Mouse (Mus musculus): Measurements from ENCODE around the gene Snrpa1. TPM values are rescaled to one million over a fixed set of nuclear protein-coding genes. Genes with fewer than 3 reads are reported as not detected.

The Snrpa1 gene
- polyA plus RNA-seq, 1 experiment, result 66.0 TPM

DNA sequence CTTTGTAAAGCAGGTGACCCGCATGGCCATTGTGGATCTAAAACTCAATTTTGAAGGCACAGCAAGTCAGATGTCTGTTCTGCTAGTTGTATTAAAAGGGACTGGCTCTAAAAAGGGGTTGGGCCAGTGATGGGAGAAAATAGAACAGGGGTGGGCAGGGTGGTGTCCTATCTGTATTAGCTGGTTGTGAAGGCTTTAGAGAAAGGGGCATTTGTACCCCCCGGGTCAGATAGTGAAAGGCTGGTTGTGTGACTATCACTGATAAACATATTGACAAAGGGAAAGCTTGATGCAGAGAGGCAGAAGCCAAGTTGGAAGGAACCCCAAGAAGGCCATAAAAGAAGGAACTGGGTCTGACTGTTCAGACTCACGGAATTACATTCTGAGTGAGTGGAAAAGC lies 54.8 kb downstream of the Snrpa1 start:
- Histone ChIP-seq H3K4me3 (replicated peaks; ENCODE audit: control insufficient read depth, low read depth, low read length) (no peak overlapping the region), H3K27ac (ENCODE audit: control insufficient read depth, insufficient read depth, low read depth, low read length, poor library complexity) (no peak overlapping the region), H3K4me1 (ENCODE audit: control insufficient read depth, insufficient read depth, low read length) (peaks cover 13% of the 10 kb centered on the region)
- TF ChIP-seq POLR2A (IDR thresholded peaks at IDR 0.05; ENCODE audit: borderline replicate concordance, control insufficient read depth, low read depth, low read length) (no peak), CTCF (IDR thresholded peaks at IDR 0.05; ENCODE audit: control insufficient read depth, insufficient read depth, low read length) (no peak)
- WGBS, result 57% methylated on average over 3 of the region's 3 CpGs

DNA sequence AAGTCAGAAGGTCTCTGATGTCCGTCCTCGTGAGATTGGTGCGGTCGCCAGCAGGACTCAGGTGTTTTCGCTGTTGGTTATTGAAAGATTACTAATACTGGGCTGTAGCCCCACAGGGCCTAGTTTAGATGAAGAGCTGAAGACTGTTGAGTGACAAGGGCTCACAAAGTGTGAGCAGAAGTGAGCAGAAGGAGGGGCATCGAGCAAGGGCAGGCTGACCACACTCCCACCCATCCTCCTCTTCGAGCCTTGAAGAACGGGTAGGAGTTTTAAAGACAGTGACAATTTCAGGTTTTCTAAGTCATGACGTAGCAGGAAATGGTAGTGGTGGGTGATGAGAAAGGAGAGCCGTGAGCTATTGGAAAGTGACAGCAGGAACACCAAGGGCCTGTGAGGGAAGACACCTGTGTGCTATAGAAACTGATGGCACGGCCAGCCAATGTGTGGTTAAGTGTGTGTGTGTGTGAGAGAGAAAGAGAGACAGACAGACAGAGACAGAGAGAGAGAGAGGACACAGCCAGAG lies 57.1 kb downstream of the Snrpa1 start:
- Histone ChIP-seq H3K27ac (ENCODE audit: control insufficient read depth, insufficient read depth, low read depth, low read length, poor library complexity) (no peak overlapping the region), H3K4me3 (replicated peaks; ENCODE audit: control insufficient read depth, low read depth, low read length) (no peak overlapping the region), H3K4me1 (ENCODE audit: control insufficient read depth, insufficient read depth, low read length) (peaks cover 15% of the 10 kb centered on the region)
- no peak for TF ChIP-seq POLR2A (IDR thresholded peaks at IDR 0.05; ENCODE audit: borderline replicate concordance, control insufficient read depth, low read depth, low read length)
- TF ChIP-seq CTCF (IDR thresholded peaks at IDR 0.05; ENCODE audit: control insufficient read depth, insufficient read depth, low read length), result no peak
- WGBS, result 43% methylated on average over 11 of the region's 11 CpGs

DNA sequence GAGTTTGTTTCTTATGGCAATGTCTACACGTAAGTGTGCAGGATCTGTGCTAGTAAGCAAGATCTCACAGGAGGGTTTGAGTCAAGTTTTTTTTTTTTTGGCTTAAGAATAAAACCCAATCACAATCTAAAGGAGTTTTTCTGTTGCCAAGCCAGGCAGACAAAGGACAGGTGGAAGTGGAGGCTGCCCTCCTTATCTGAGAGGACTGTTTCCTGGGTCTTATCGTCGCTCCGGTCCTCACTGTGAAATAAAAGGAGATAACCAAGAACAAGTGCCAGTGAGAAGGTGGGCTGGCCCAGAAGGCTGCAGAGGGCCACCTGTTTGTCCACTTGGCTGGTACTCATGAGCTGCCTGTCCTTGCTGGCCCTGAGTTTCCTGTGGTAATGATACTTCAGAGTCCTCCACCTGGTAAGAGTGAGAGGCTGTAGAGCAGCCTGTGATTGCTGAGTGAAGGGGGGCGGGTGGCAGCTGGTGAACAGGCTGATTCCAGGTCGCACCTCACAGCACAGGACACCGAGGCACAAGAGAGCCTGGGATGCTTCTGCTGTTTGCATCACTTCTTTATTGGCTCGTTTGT lies 58.2 kb downstream of the Snrpa1 start:
- H3K4me3 ChIP-seq (replicated peaks; ENCODE audit: control insufficient read depth, low read depth, low read length), result no peak overlapping the region
- TF ChIP-seq CTCF (IDR thresholded peaks at IDR 0.05; ENCODE audit: control insufficient read depth, insufficient read depth, low read length), result no peak
- TF ChIP-seq POLR2A (IDR thresholded peaks at IDR 0.05; ENCODE audit: borderline replicate concordance, control insufficient read depth, low read depth, low read length), result no peak
- WGBS, result 58% methylated on average over 8 of the region's 8 CpGs
- peaks cover 14% of the 10 kb centered on the region for H3K4me1 ChIP-seq (ENCODE audit: control insufficient read depth, insufficient read depth, low read length)
- H3K27ac ChIP-seq (ENCODE audit: control insufficient read depth, insufficient read depth, low read depth, low read length, poor library complexity), result no peak overlapping the region

DNA sequence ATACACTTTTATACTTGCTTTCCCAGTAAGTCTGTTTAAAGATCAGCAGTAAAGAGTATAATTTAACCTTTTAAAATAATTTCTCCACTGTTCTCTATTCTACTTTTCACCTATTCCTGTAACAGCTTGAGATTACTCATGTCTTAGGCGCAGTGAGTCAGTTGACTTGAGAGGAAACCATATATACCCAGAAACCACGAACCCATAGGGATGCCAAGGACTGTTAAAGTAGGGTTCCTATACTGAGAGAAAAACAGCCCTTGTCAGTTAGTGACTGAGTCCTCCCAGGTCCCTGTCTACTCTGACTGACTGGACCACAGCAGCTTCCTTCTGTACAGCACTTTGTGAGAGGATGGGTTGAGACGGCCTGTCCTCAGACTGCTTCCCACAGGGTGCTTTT lies 59.2 kb downstream of the Snrpa1 start:
- TF ChIP-seq CTCF (IDR thresholded peaks at IDR 0.05; ENCODE audit: control insufficient read depth, insufficient read depth, low read length) (no peak), POLR2A (IDR thresholded peaks at IDR 0.05; ENCODE audit: borderline replicate concordance, control insufficient read depth, low read depth, low read length) (no peak)
- Histone ChIP-seq H3K4me3 (replicated peaks; ENCODE audit: control insufficient read depth, low read depth, low read length) (no peak overlapping the region), H3K27ac (ENCODE audit: control insufficient read depth, insufficient read depth, low read depth, low read length, poor library complexity) (peak overlapping the region; percentile 44), H3K4me1 (ENCODE audit: control insufficient read depth, insufficient read depth, low read length) (peaks cover 15% of the 10 kb centered on the region)
- 18% methylated on average over 3 of the region's 3 CpGs for WGBS

- whole genome bisulfite sequencing, result 25% methylated on average over 7 of the region's 7 CpGs
- peaks cover 15% of the 10 kb centered on the region for H3K4me1 ChIP-seq (ENCODE audit: control insufficient read depth, insufficient read depth, low read length)
- H3K4me3 ChIP-seq (replicated peaks; ENCODE audit: control insufficient read depth, low read depth, low read length), result no peak overlapping the region
- TF ChIP-seq CTCF (IDR thresholded peaks at IDR 0.05; ENCODE audit: control insufficient read depth, insufficient read depth, low read length), result no peak
- TF ChIP-seq POLR2A (IDR thresholded peaks at IDR 0.05; ENCODE audit: borderline replicate concordance, control insufficient read depth, low read depth, low read length), result no peak
- H3K27ac ChIP-seq (ENCODE audit: control insufficient read depth, insufficient read depth, low read depth, low read length, poor library complexity), result no peak overlapping the region; the same call in 1 of the 2 replicates
Observed at GRCm38 (mm10) chr7:66118796-66119195, 60.0 kb downstream of the Snrpa1 start.

- no peak overlapping the region for H3K4me3 ChIP-seq (replicated peaks; ENCODE audit: control insufficient read depth, low read depth, low read length)
- TF ChIP-seq POLR2A (IDR thresholded peaks at IDR 0.05; ENCODE audit: borderline replicate concordance, control insufficient read depth, low read depth, low read length) (no peak), CTCF (IDR thresholded peaks at IDR 0.05; ENCODE audit: control insufficient read depth, insufficient read depth, low read length) (no peak)
- H3K27ac ChIP-seq (ENCODE audit: control insufficient read depth, insufficient read depth, low read depth, low read length, poor library complexity), result no peak overlapping the region; the same call in 1 of the 2 replicates
- WGBS, result 43% methylated on average over 1 of the region's 1 CpGs
- H3K4me1 ChIP-seq (ENCODE audit: control insufficient read depth, insufficient read depth, low read length), result peaks cover 14% of the 10 kb centered on the region
Observed at GRCm38 (mm10) chr7:66120139-66120538, 61.3 kb downstream of the Snrpa1 start.

DNA sequence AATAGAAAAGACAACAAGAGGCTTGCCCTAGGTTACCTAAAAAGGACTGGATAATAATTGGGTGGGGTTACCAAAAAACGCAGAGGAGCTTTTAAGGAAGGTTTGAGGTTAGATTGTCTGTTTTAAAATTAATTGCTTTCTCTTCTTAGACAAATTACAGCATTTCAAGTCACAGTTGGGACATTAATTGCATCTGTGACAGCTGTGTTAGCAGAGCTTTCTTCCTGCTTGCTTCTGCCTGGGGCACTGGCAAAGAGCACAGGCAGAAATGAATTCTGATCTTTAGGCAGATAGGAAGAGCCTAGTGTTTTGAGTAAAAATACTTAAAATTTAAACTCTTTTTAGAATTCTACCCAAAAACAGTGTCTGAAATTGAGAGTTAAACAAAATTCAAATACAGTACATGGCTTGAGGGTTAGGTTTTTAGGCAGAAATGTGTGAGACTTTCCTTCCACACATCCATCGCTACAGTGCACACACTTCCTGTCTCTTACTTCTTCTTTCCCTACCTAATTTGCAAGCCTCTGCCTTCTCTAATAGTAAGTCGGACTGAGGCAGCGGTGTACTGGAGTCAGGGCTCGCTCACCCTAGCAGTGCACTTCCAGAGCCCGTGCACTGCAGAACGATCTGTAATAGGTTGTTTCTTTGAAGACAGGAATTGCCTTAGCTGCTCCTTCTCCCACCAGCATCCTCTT lies 62.0 kb downstream of the Snrpa1 start:
- peak overlapping the region; percentile 31; the same call in 1 of the 2 replicates for H3K27ac ChIP-seq (ENCODE audit: control insufficient read depth, insufficient read depth, low read depth, low read length, poor library complexity)
- 3% methylated on average over 7 of the region's 7 CpGs for WGBS
- H3K4me1 ChIP-seq (ENCODE audit: control insufficient read depth, insufficient read depth, low read length), result peaks cover 14% of the 10 kb centered on the region

More for the DNA sequence above, 62.0 kb downstream of the Snrpa1 start:
- no peak overlapping the region for H3K4me3 ChIP-seq (replicated peaks; ENCODE audit: control insufficient read depth, low read depth, low read length)
- TF ChIP-seq CTCF (IDR thresholded peaks at IDR 0.05; ENCODE audit: control insufficient read depth, insufficient read depth, low read length), result no peak
- no peak for TF ChIP-seq POLR2A (IDR thresholded peaks at IDR 0.05; ENCODE audit: borderline replicate concordance, control insufficient read depth, low read depth, low read length)

Other genes with a start within 250 kb of the Snrpa1 start
- 0.34 and 5.3 TPM in 2 replicates for gene Pcsk6, start 197.3 kb upstream of the Snrpa1 start, polyA plus RNA-seq (2011; ENCODE audit: insufficient read depth, insufficient read length, low replicate concordance, missing spikeins)
- not detected in 2 replicates for gene Gm45213, start 15.4 kb upstream of the Snrpa1 start, polyA plus RNA-seq (2011; ENCODE audit: insufficient read depth, insufficient read length, low replicate concordance, missing spikeins)
- 19.1 and 33.2 TPM in 2 replicates for gene Selenos, start 20.6 kb downstream of the Snrpa1 start, polyA plus RNA-seq (2011; ENCODE audit: insufficient read depth, insufficient read length, low replicate concordance, missing spikeins)
- 5.7 and 11.2 TPM in 2 replicates for gene Chsy1, start 50.5 kb downstream of the Snrpa1 start, polyA plus RNA-seq (2011; ENCODE audit: insufficient read depth, insufficient read length, low replicate concordance, missing spikeins)

All from bone marrow, adult 2 months (tissue).